Mouse (Mus musculus) embryonic facial prominence, embryonic 11.5 days (tissue): ENCODE data around the gene Cflar. TPM values are rescaled to one million over a fixed set of nuclear protein-coding genes. Genes with fewer than 3 reads are reported as not detected.
"Not testable (repeated sequence)": the region's sequence is repeated elsewhere in the genome, so short reads cannot be mapped to it uniquely, and the experiment has no call there.

ENCODE experiments used
- ATAC-seq: fragments of 200-750 bp; cut with Nextera tagmentation; replicated peaks from 2 replicates; pipeline ENCODE4 v1.8.0; 2017; ENCODE audit warnings: low read depth; ENCODE audit not compliant: insufficient number of reproducible peaks, low FRiP score, low TSS enrichment
- DNase-seq: peaks from one replicate; pipeline ENCODE4 v3.0.0-alpha.2; 2015; ENCODE audit warnings: low spot score
- H3K27ac ChIP-seq: fragments of 300-500 bp; sonication (generic); replicated peaks from 2 replicates; pipeline ENCODE4 v1.5.1; 2014; ENCODE audit warnings: mild to moderate bottlenecking, low read depth, low read length, control low read depth
- H3K27me3 ChIP-seq: fragments of 300-500 bp; sonication (generic); 2 replicates; pipeline ENCODE4 v1.6.1; 2014; ENCODE audit warnings: mild to moderate bottlenecking, low read length, moderate library complexity, mixed read lengths; ENCODE audit not compliant: control insufficient read depth, insufficient read depth
- H3K36me3 ChIP-seq: fragments of 300-500 bp; sonication (generic); replicated peaks from 2 replicates; pipeline ENCODE4 v1.6.1; 2014; ENCODE audit warnings: low read depth, mild to moderate bottlenecking, low read length, moderate library complexity, mixed read lengths; ENCODE audit not compliant: control insufficient read depth, insufficient read depth
- H3K4me1 ChIP-seq: fragments of 300-500 bp; sonication (generic); 2 replicates; pipeline ENCODE4 v1.6.1; 2014; ENCODE audit warnings: low read length, mixed read lengths; ENCODE audit not compliant: control insufficient read depth, insufficient read depth
- H3K4me2 ChIP-seq: fragments of 300-500 bp; sonication (generic); 2 replicates; pipeline ENCODE4 v1.6.1; 2014; ENCODE audit warnings: low read depth, mild to moderate bottlenecking, control low read depth, low read length, moderate library complexity
- H3K4me3 ChIP-seq: fragments of 300-500 bp; sonication (generic); 2 replicates; pipeline ENCODE4 v1.5.1; 2014; ENCODE audit warnings: low read depth, low read length, control low read depth
- H3K9ac ChIP-seq: fragments of 300-500 bp; sonication (generic); replicated peaks from 2 replicates; pipeline ENCODE4 v1.6.1; 2014; ENCODE audit warnings: mild to moderate bottlenecking, control low read depth, low read length
- H3K9me3 ChIP-seq: fragments of 300-500 bp; sonication (generic); replicated peaks from 2 replicates; pipeline ENCODE4 v1.6.1; 2016; ENCODE audit warnings: mild to moderate bottlenecking, low read length, inconsistent platforms, mixed read lengths; ENCODE audit not compliant: control insufficient read depth
- WGBS: fragments of 180-500 bp; shearing (Covaris S2); extraction: QIAGEN DNeasy Blood & Tissue Kit; methylation state at CpG from one replicate; pipeline ENCODE4 v1.1.7; 2014; 5-methylcytosine and 5-hydroxymethylcytosine counted together
- polyA plus RNA-seq: library from polyadenylated mRNA; unstranded; fragments of >200 nt; fragmentation: Nextera tagmentation; extraction: Ambion mirVana; gene quantifications from 2 replicates; pipeline ENCODE4 v1.2.1, GENCODE M21; 2014

Cflar gene
- polyA plus RNA-seq, 1 experiment from 2014 or later = 24.1 TPM

GRCm38 (mm10) chr1:58739529-58739928 is 28.2 kb downstream of the Cflar start:
- no peaks in the 10 kb centered on the region; the same call in 1 of the 2 replicates for H3K36me3 ChIP-seq
- ATAC-seq (no peak), DNase-seq (no peak)
- no peak overlapping the region for H3K4me3 ChIP-seq
- no peaks in the 10 kb centered on the region for H3K4me1 ChIP-seq
- 93% methylated on average over 7 of the region's 7 CpGs for WGBS
- H3K4me2 ChIP-seq = no peak overlapping the region
- H3K27ac ChIP-seq = no peak overlapping the region
- no peaks in the 10 kb centered on the region for H3K27me3 ChIP-seq
- no peaks in the 10 kb centered on the region for H3K9me3 ChIP-seq
- no peak overlapping the region for H3K9ac ChIP-seq

- H3K4me1 ChIP-seq = no peaks in the 10 kb centered on the region
- 84% methylated on average over 5 of the region's 5 CpGs for WGBS
- no peak overlapping the region for H3K9ac ChIP-seq
- H3K9me3 ChIP-seq = no peaks in the 10 kb centered on the region
- H3K27ac ChIP-seq = no peak overlapping the region
- no peak overlapping the region for H3K4me3 ChIP-seq
- ATAC-seq = no peak
- no peaks in the 10 kb centered on the region; the same call in 1 of the 2 replicates for H3K36me3 ChIP-seq
- no peak overlapping the region for H3K4me2 ChIP-seq
- no peaks in the 10 kb centered on the region for H3K27me3 ChIP-seq
- DNase-seq = no peak
Observed at GRCm38 (mm10) chr1:58742571-58743021, 31.3 kb downstream of the Cflar start.

GRCm38 (mm10) chr1:58743252-58743651 is 31.9 kb downstream of the Cflar start:
- Histone ChIP-seq H3K9ac (no peak overlapping the region), H3K4me1 (no peaks in the 10 kb centered on the region), H3K27me3 (no peaks in the 10 kb centered on the region), H3K36me3 (no peaks in the 10 kb centered on the region; the same call in 1 of the 2 replicates), H3K4me2 (no peak overlapping the region), H3K4me3 (no peak overlapping the region), H3K27ac (no peak overlapping the region), H3K9me3 (no peaks in the 10 kb centered on the region)
- WGBS = 93% methylated on average over 6 of the region's 6 CpGs
- ATAC-seq (no peak), DNase-seq (no peak)

- H3K36me3 ChIP-seq = no peaks in the 10 kb centered on the region; the same call in 1 of the 2 replicates
- whole genome bisulfite sequencing = 88% methylated on average over 7 of the region's 7 CpGs
Observed at GRCm38 (mm10) chr1:58744645-58745044, 33.3 kb downstream of the Cflar start.

GRCm38 (mm10) chr1:58746880-58747279 is 35.6 kb downstream of the Cflar start:
- no peaks in the 10 kb centered on the region for H3K9me3 ChIP-seq
- DNase-seq (peak; percentile 44), ATAC-seq (no peak)
- no peaks in the 10 kb centered on the region for H3K4me1 ChIP-seq
- no peak overlapping the region for H3K27ac ChIP-seq
- no peak overlapping the region for H3K4me2 ChIP-seq
- no peak overlapping the region for H3K4me3 ChIP-seq
- no peak overlapping the region for H3K9ac ChIP-seq
- H3K36me3 ChIP-seq = no peaks in the 10 kb centered on the region; the same call in 1 of the 2 replicates
- no peaks in the 10 kb centered on the region for H3K27me3 ChIP-seq
- WGBS = 72% methylated on average over 9 of the region's 9 CpGs

More at GRCm38 (mm10) chr1:58744645-58745044, 33.3 kb downstream of the Cflar start:
- Histone ChIP-seq H3K4me1 (no peaks in the 10 kb centered on the region), H3K9me3 (no peaks in the 10 kb centered on the region), H3K4me2 (no peak overlapping the region), H3K27me3 (no peaks in the 10 kb centered on the region), H3K27ac (no peak overlapping the region), H3K9ac (no peak overlapping the region), H3K4me3 (no peak overlapping the region)
- DNase-seq (no peak), ATAC-seq (no peak)

- Histone ChIP-seq H3K4me2 (no peak overlapping the region), H3K4me1 (no peaks in the 10 kb centered on the region), H3K9me3 (no peaks in the 10 kb centered on the region), H3K27ac (no peak overlapping the region), H3K27me3 (no peaks in the 10 kb centered on the region), H3K4me3 (no peak overlapping the region), H3K36me3 (no peaks in the 10 kb centered on the region; the same call in 1 of the 2 replicates), H3K9ac (no peak overlapping the region)
- 96% methylated on average over 3 of the region's 3 CpGs for WGBS
- DNase-seq (no peak), ATAC-seq (no peak)
Observed at GRCm38 (mm10) chr1:58759451-58759850, 48.1 kb downstream of the Cflar start.

- ATAC-seq = no peak
- Histone ChIP-seq H3K4me3 (no peak overlapping the region), H3K36me3 (no peaks in the 10 kb centered on the region), H3K9me3 (no peaks in the 10 kb centered on the region), H3K27ac (no peak overlapping the region), H3K27me3 (no peaks in the 10 kb centered on the region), H3K4me1 (no peaks in the 10 kb centered on the region), H3K9ac (no peak overlapping the region), H3K4me2 (no peak overlapping the region)
- WGBS = 81% methylated on average over 1 of the region's 1 CpGs
- no peak for DNase-seq
Observed at GRCm38 (mm10) chr1:58760581-58760980, 49.3 kb downstream of the Cflar start.

- H3K4me2 ChIP-seq, H3K4me3 ChIP-seq, H3K9ac ChIP-seq, H3K9me3 ChIP-seq, H3K36me3 ChIP-seq, H3K4me1 ChIP-seq, H3K27ac ChIP-seq, H3K27me3 ChIP-seq: not testable (repeated sequence)
- ATAC-seq (0 out of 2 replicates have a peak, but pooled peaks have one; percentile 34), DNase-seq (peak; percentile 7)
- WGBS = 68% methylated on average over 5 of the region's 5 CpGs
Observed at GRCm38 (mm10) chr1:58761391-58762275, 50.3 kb downstream of the Cflar start.
